Mouse (Mus musculus) adrenal gland, postnatal 36 days (tissue): ENCODE measurements at regions not wholly inside any gene's neighbourhood (a gene's known extent, or its start where the extent isn't known, plus 50 kb on each side); places are given as distances from the start of the nearest gene placed in this dataset.
A peak's percentile ranks its signal among the peaks of the same experiment; 100 is the strongest.

Source experiments
- DNase-seq, 2 experiments: peaks; one replicate each; pipeline ENCODE4 v3.0.0; 2021; ENCODE audit warnings: mixed read lengths in 1 of 2

- DNase-seq: peak; percentile 30 to 55
Measured at GRCm38 (mm10) chr13:87410066-87410465, 1363.4 kb upstream of the Cox7c start.
